Mouse (Mus musculus): Measurements from ENCODE around the gene Prss45. TPM values are rescaled to one million over a fixed set of nuclear protein-coding genes. Genes with fewer than 3 reads are reported as not detected.

Gene Prss45
- polyA plus RNA-seq (2012; rRNA removed; ENCODE audit: low replicate concordance), result not detected in 2 replicates

GRCm38 (mm10) chr9:110834411-110834810 lies at the start of gene Prss45:
TSS of gene Prss45 (plus strand) at chr9:110834588.

GRCm38 (mm10) chr9:110797866-110798265 lies 36.5 kb upstream of the Prss45 start, which contains the start of gene Prss42:
TSS of gene Prss42 (plus strand) at chr9:110798166.

GRCm38 (mm10) chr9:110813789-110814188 lies 20.6 kb upstream of the Prss45 start, which contains the start of gene Prss44:
TSS of gene Prss44 (plus strand) at chr9:110813994.

GRCm38 (mm10) chr9:110826390-110826789 lies 8.0 kb upstream of the Prss45 start, which contains the start of gene Prss43:
TSS of gene Prss43 (plus strand) at chr9:110826690.

GRCm38 (mm10) chr9:110844206-110844605 lies 9.8 kb downstream of the Prss45 start, which contains the start of gene Prss46:
TSS of gene Prss46 (plus strand) at chr9:110844506.

GRCm38 (mm10) chr9:110857781-110858472 lies 23.5 kb downstream of the Prss45 start, which contains the start of gene Prss50:
TSS of gene Prss50 (plus strand) at chr9:110857967.

GRCm38 (mm10) chr9:110879191-110879920 lies 45.0 kb downstream of the Prss45 start, which contains the start of gene Als2cl:
TSS of gene Als2cl (plus strand) at chr9:110879870.

GRCm38 (mm10) chr9:110879998-110880561 lies 45.7 kb downstream of the Prss45 start, which contains the start of gene Tmie:
TSS of gene Tmie (minus strand) at chr9:110880113.

Other genes with a start within 250 kb of the Prss45 start
- gene Nradd, start 210.1 kb upstream of the Prss45 start, polyA plus RNA-seq (2012; rRNA removed; ENCODE audit: low replicate concordance), result 3.7 and 4.2 TPM in 2 replicates
- 17.1 and 41.5 TPM in 2 replicates for gene Nbeal2, start 180.4 kb upstream of the Prss45 start, polyA plus RNA-seq (2012; rRNA removed; ENCODE audit: low replicate concordance)
- gene Ccdc12, start 178.1 kb upstream of the Prss45 start, polyA plus RNA-seq (2012; rRNA removed; ENCODE audit: low replicate concordance), result 54.2 and 81.1 TPM in 2 replicates
- gene Myl3, start 92.7 kb upstream of the Prss45 start, polyA plus RNA-seq (2012; rRNA removed; ENCODE audit: low replicate concordance), result not detected in 2 replicates
- gene Pth1r, start 87.4 kb upstream of the Prss45 start, polyA plus RNA-seq (2012; rRNA removed; ENCODE audit: low replicate concordance), result 8.9 and 9.3 TPM in 2 replicates
- gene Prss42, start 36.4 kb upstream of the Prss45 start, polyA plus RNA-seq (2012; rRNA removed; ENCODE audit: low replicate concordance), result not detected in 2 replicates
- not detected in 2 replicates for gene Prss44, start 20.6 kb upstream of the Prss45 start, polyA plus RNA-seq (2012; rRNA removed; ENCODE audit: low replicate concordance)
- gene Prss43, start 7.9 kb upstream of the Prss45 start, polyA plus RNA-seq (2012; rRNA removed; ENCODE audit: low replicate concordance), result not detected in 2 replicates
- gene Prss46, start 9.9 kb downstream of the Prss45 start, polyA plus RNA-seq (2012; rRNA removed; ENCODE audit: low replicate concordance), result not detected in 2 replicates
- gene Prss50, start 23.4 kb downstream of the Prss45 start, polyA plus RNA-seq (2012; rRNA removed; ENCODE audit: low replicate concordance), result 0.18 TPM in 1 of 2 replicates, not detected in the other
- 10.9 and 41.2 TPM in 2 replicates for gene Als2cl, start 45.3 kb downstream of the Prss45 start, polyA plus RNA-seq (2012; rRNA removed; ENCODE audit: low replicate concordance)
- gene Tmie, start 45.5 kb downstream of the Prss45 start, polyA plus RNA-seq (2012; rRNA removed; ENCODE audit: low replicate concordance), result 1.4 and 3.2 TPM in 2 replicates
- not detected in 2 replicates for gene Fam240a, start 82.3 kb downstream of the Prss45 start, polyA plus RNA-seq (2012; rRNA removed; ENCODE audit: low replicate concordance)
- not detected in 2 replicates for gene Tdgf1, start 111.6 kb downstream of the Prss45 start, polyA plus RNA-seq (2012; rRNA removed; ENCODE audit: low replicate concordance)
- 0.23 TPM in 1 of 2 replicates, not detected in the other for gene Lrrc2, start 117.0 kb downstream of the Prss45 start, polyA plus RNA-seq (2012; rRNA removed; ENCODE audit: low replicate concordance)
- gene Rtp3, start 156.0 kb downstream of the Prss45 start, polyA plus RNA-seq (2012; rRNA removed; ENCODE audit: low replicate concordance), result 1.1 and 2.0 TPM in 2 replicates
- gene Ltf, start 184.7 kb downstream of the Prss45 start, polyA plus RNA-seq (2012; rRNA removed; ENCODE audit: low replicate concordance), result 0.33 and 3.0 TPM in 2 replicates
- gene Ccrl2, start 222.9 kb downstream of the Prss45 start, polyA plus RNA-seq (2012; rRNA removed; ENCODE audit: low replicate concordance), result 2.1 and 2.9 TPM in 2 replicates

All from duodenum, adult 2 months (tissue).